In the genomic region with DNA sequence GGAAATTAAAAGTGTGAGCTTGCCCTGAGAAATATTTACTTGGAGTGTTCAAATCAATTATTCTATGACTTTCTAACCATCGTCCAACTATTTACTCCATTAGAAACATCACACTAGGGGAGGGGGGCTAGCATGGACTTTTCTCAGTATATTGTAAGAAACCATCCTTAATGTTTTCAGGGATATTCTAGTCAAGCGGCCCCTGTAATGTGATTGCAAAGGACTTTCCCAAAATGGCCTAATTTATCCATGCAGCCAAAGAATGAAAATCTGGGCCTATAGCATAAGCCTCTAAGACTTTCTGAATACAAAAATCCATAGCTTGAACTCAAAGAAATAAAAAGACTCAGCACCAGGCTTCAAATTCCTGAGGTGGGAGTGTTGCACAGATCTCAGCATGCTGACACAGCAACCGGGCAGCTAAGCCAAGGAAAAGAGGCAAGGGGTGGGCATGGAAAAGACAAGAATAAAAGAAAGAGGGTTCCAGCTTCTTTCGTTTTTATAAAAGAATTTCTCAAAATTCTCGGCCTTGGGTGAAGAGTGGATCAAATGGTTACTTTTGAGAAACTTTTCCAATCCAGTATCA, we compare ENCODE assay signal across 16 mouse cellular contexts.
A peak's percentile ranks its signal among the peaks of the same experiment; 100 is the strongest.
DNase-seq lines count a peak whose midpoint lies in the region; ATAC-seq and TF ChIP-seq lines count a peak whose summit lies in the region.
"Had no signal": no experiment of that assay in that cellular context is flagged by ENCODE, and none has a peak within 500 bp of the region (broad histone marks: within the 10 kb centered on the region; RNA-seq: fewer than 3 reads in every experiment).

No protein-coding gene starts in this region.

- no peak overlapping the region for H3K4me3 ChIP-seq in embryonic facial prominence, embryonic 11.5 days (ENCODE audit: low read depth, low read length)
- no peak overlapping the region for H3K4me3 ChIP-seq in embryonic facial prominence, embryonic 10.5 days
- no peak overlapping the region for H3K4me3 ChIP-seq in kidney, embryonic 15.5 days (replicated peaks)
- H3K4me3 ChIP-seq in kidney, embryonic 14.5 days (ENCODE audit: low read length), result no peak overlapping the region
- no peak overlapping the region for H3K4me3 ChIP-seq in midbrain, embryonic 14.5 days (replicated peaks; ENCODE audit: low read depth, low read length)
- H3K4me3 ChIP-seq in midbrain, embryonic 15.5 days, result no peak overlapping the region
- no peak overlapping the region for H3K4me3 ChIP-seq in myocyte
- H3K4me3 ChIP-seq: embryonic facial prominence, embryonic 12.5 days; liver, embryonic 15.5 days had no signal

- H3K36me3 ChIP-seq in embryonic facial prominence, embryonic 11.5 days (replicated peaks; ENCODE audit: control insufficient read depth, insufficient read depth, low read depth, low read length), result no peaks in the 10 kb centered on the region
- H3K36me3 ChIP-seq in embryonic facial prominence, embryonic 10.5 days (replicated peaks), result no peaks in the 10 kb centered on the region
- H3K36me3 ChIP-seq in kidney, embryonic 15.5 days, result no peaks in the 10 kb centered on the region
- H3K36me3 ChIP-seq in kidney, embryonic 14.5 days (ENCODE audit: control insufficient read depth, insufficient read depth, low read length), result no peaks in the 10 kb centered on the region
- no peaks in the 10 kb centered on the region for H3K36me3 ChIP-seq in midbrain, embryonic 14.5 days (ENCODE audit: control insufficient read depth, insufficient read depth, low read length)
- no peaks in the 10 kb centered on the region for H3K36me3 ChIP-seq in midbrain, embryonic 15.5 days (replicated peaks)
- no peaks in the 10 kb centered on the region for H3K36me3 ChIP-seq in myocyte (ENCODE audit: control insufficient read depth, insufficient read depth)
- H3K36me3 ChIP-seq: embryonic facial prominence, embryonic 12.5 days; liver, embryonic 15.5 days had no signal

- no peak overlapping the region for H3K9ac ChIP-seq in embryonic facial prominence, embryonic 11.5 days (replicated peaks; ENCODE audit: low read length)
- H3K9ac ChIP-seq in kidney, embryonic 15.5 days, result no peak overlapping the region
- H3K9ac ChIP-seq in kidney, embryonic 14.5 days (ENCODE audit: low read depth, low read length), result no peak overlapping the region
- no peak overlapping the region for H3K9ac ChIP-seq in midbrain, embryonic 14.5 days (replicated peaks; ENCODE audit: low read length)
- no peak overlapping the region for H3K9ac ChIP-seq in midbrain, embryonic 15.5 days
- H3K9ac ChIP-seq: embryonic facial prominence, embryonic 12.5 days; liver, embryonic 15.5 days had no signal

- H3K4me2 ChIP-seq in embryonic facial prominence, embryonic 11.5 days (ENCODE audit: low read depth, low read length), result no peak overlapping the region
- no peak overlapping the region for H3K4me2 ChIP-seq in kidney, embryonic 15.5 days
- H3K4me2 ChIP-seq in kidney, embryonic 14.5 days (replicated peaks; ENCODE audit: low read depth, low read length), result no peak overlapping the region
- H3K4me2 ChIP-seq in midbrain, embryonic 14.5 days (ENCODE audit: low read length), result no peak overlapping the region
- H3K4me2 ChIP-seq in midbrain, embryonic 15.5 days, result no peak overlapping the region
- peak overlapping the region; percentile 16 for H3K4me2 ChIP-seq in myocyte (ENCODE audit: low read depth)
- H3K4me2 ChIP-seq: embryonic facial prominence, embryonic 12.5 days; liver, embryonic 15.5 days had no signal

- H3K79me2 ChIP-seq in myocyte (ENCODE audit: control insufficient read depth, insufficient read depth), result no peaks in the 10 kb centered on the region

- intact Hi-C loops in left cerebral cortex, postnatal 25 days (cut with DNase I), result no loop called here

- 57% methylated on average over 5 of the region's 5 CpGs for WGBS in embryonic facial prominence, embryonic 11.5 days
- WGBS in embryonic facial prominence, embryonic 10.5 days, result 53% methylated on average over 5 of the region's 5 CpGs
- WGBS in kidney, embryonic 15.5 days, result 71% methylated on average over 5 of the region's 5 CpGs
- 70% methylated on average over 5 of the region's 5 CpGs for WGBS in kidney, embryonic 14.5 days
- 14% methylated on average over 5 of the region's 5 CpGs for WGBS in midbrain, embryonic 14.5 days
- WGBS in midbrain, embryonic 15.5 days, result 14% methylated on average over 5 of the region's 5 CpGs

- peak; percentile 29 for DNase-seq in embryonic facial prominence, embryonic 11.5 days (ENCODE audit: low spot score)
- no peak for DNase-seq in embryonic facial prominence, embryonic 10.5 days (ENCODE audit: low spot score)
- DNase-seq in midbrain, embryonic 14.5 days, result peak; percentile 21
- DNase-seq in left cerebral cortex, postnatal 25 days (ENCODE audit: low spot score in 2 of 2), result no peak
- DNase-seq: adrenal gland, postnatal 25 days; cerebellum, adult 11-12 months; heart, postnatal 36 days; right cerebral cortex, postnatal 14 days; thymus, postnatal 25 days had no signal

- no peaks in the 10 kb centered on the region for H3K9me3 ChIP-seq in embryonic facial prominence, embryonic 11.5 days (replicated peaks; ENCODE audit: control insufficient read depth, low read length)
- H3K9me3 ChIP-seq in embryonic facial prominence, embryonic 10.5 days, result no peaks in the 10 kb centered on the region
- H3K9me3 ChIP-seq in kidney, embryonic 15.5 days (replicated peaks), result no peaks in the 10 kb centered on the region
- no peaks in the 10 kb centered on the region for H3K9me3 ChIP-seq in kidney, embryonic 14.5 days (ENCODE audit: control insufficient read depth, low read length)
- no peaks in the 10 kb centered on the region for H3K9me3 ChIP-seq in midbrain, embryonic 14.5 days (ENCODE audit: control insufficient read depth, low read length)
- no peaks in the 10 kb centered on the region for H3K9me3 ChIP-seq in midbrain, embryonic 15.5 days
- H3K9me3 ChIP-seq: embryonic facial prominence, embryonic 12.5 days; liver, embryonic 15.5 days had no signal

- H3K27me3 ChIP-seq in embryonic facial prominence, embryonic 11.5 days (ENCODE audit: control insufficient read depth, insufficient read depth, low read length), result no peaks in the 10 kb centered on the region
- no peaks in the 10 kb centered on the region for H3K27me3 ChIP-seq in embryonic facial prominence, embryonic 10.5 days (replicated peaks; ENCODE audit: low read depth, poor library complexity, severe bottlenecking)
- no peaks in the 10 kb centered on the region for H3K27me3 ChIP-seq in kidney, embryonic 15.5 days
- H3K27me3 ChIP-seq in kidney, embryonic 14.5 days (ENCODE audit: control insufficient read depth, insufficient read depth, low read length), result no peaks in the 10 kb centered on the region; the same call in 1 of the 2 replicates
- H3K27me3 ChIP-seq in midbrain, embryonic 14.5 days (ENCODE audit: control insufficient read depth, insufficient read depth, low read length), result no peaks in the 10 kb centered on the region
- H3K27me3 ChIP-seq in midbrain, embryonic 15.5 days (replicated peaks), result no peaks in the 10 kb centered on the region
- H3K27me3 ChIP-seq in myocyte (ENCODE audit: control insufficient read depth, insufficient read depth, insufficient read length), result no peaks in the 10 kb centered on the region
- H3K27me3 ChIP-seq: embryonic facial prominence, embryonic 12.5 days; liver, embryonic 15.5 days had no signal

- ATAC-seq in embryonic facial prominence, embryonic 11.5 days (replicated peaks; ENCODE audit: insufficient number of reproducible peaks, low FRiP score, low TSS enrichment, low read depth), result no peak
- ATAC-seq in kidney, embryonic 15.5 days (replicated peaks; ENCODE audit: low FRiP score), result no peak
- no peak for ATAC-seq in kidney, embryonic 14.5 days (ENCODE audit: low FRiP score, low TSS enrichment)
- ATAC-seq in midbrain, embryonic 14.5 days (ENCODE audit: low FRiP score, low TSS enrichment), result no peak
- ATAC-seq in midbrain, embryonic 15.5 days (replicated peaks), result no peak
- ATAC-seq: inflammation-experienced regulatory T-cells, adult 6 months had no signal

- TF ChIP-seq POLR2A in myocyte (IDR thresholded peaks at IDR 0.05; ENCODE audit: insufficient read length, low read depth), result no peak

- H3ac ChIP-seq in myocyte (ENCODE audit: control insufficient read depth, insufficient read length), result no peak overlapping the region

- H3K4me1 ChIP-seq in embryonic facial prominence, embryonic 11.5 days (ENCODE audit: control insufficient read depth, insufficient read depth, low read length), result no peaks in the 10 kb centered on the region
- H3K4me1 ChIP-seq in embryonic facial prominence, embryonic 10.5 days, result peaks cover 21% of the 10 kb centered on the region
- H3K4me1 ChIP-seq in kidney, embryonic 15.5 days, result peaks cover 42% of the 10 kb centered on the region
- peaks cover 25% of the 10 kb centered on the region for H3K4me1 ChIP-seq in kidney, embryonic 14.5 days (ENCODE audit: control insufficient read depth, insufficient read depth, low read length)
- peaks cover 8% of the 10 kb centered on the region; the same call in 1 of the 2 replicates for H3K4me1 ChIP-seq in midbrain, embryonic 14.5 days (ENCODE audit: control insufficient read depth, insufficient read depth, low read length)
- H3K4me1 ChIP-seq in midbrain, embryonic 15.5 days, result no peaks in the 10 kb centered on the region

- no peak overlapping the region for H3K27ac ChIP-seq in embryonic facial prominence, embryonic 11.5 days (replicated peaks; ENCODE audit: low read depth, low read length)
- H3K27ac ChIP-seq in embryonic facial prominence, embryonic 10.5 days (replicated peaks), result no peak overlapping the region
- 0 out of 2 replicates have a peak overlapping the region, but pooled peaks have one; percentile 4 for H3K27ac ChIP-seq in kidney, embryonic 15.5 days
- no peak overlapping the region for H3K27ac ChIP-seq in kidney, embryonic 14.5 days (ENCODE audit: low read depth, low read length)
- no peak overlapping the region for H3K27ac ChIP-seq in midbrain, embryonic 14.5 days (replicated peaks; ENCODE audit: low read depth, low read length)
- no peak overlapping the region for H3K27ac ChIP-seq in midbrain, embryonic 15.5 days
- H3K27ac ChIP-seq: embryonic facial prominence, embryonic 12.5 days; liver, embryonic 15.5 days had no signal

TF ChIP-seq in myocyte, 11 proteins besides CTCF, POLR2A, EP300 and RAD21:
- TF ChIP-seq TCF12 (IDR thresholded peaks at IDR 0.05; ENCODE audit: insufficient read depth, poor library complexity, severe bottlenecking) (no peak), E2F4 (IDR thresholded peaks at IDR 0.05; ENCODE audit: insufficient read depth) (no peak), MAX (IDR thresholded peaks at IDR 0.05; ENCODE audit: low read depth) (no peak)

Comparison
In these comparisons a context has a peak if more than half of its experiments do, and no peak if none do; other contexts are left out.
1. DNase-seq: peak in embryonic facial prominence, embryonic 11.5 days (single experiment) and midbrain, embryonic 14.5 days (single experiment); none in embryonic facial prominence, embryonic 10.5 days (single experiment) and left cerebral cortex, postnatal 25 days (0 of 2).